Comparison of ENCODE assay signal across 24 mouse cellular contexts in the genomic region with DNA sequence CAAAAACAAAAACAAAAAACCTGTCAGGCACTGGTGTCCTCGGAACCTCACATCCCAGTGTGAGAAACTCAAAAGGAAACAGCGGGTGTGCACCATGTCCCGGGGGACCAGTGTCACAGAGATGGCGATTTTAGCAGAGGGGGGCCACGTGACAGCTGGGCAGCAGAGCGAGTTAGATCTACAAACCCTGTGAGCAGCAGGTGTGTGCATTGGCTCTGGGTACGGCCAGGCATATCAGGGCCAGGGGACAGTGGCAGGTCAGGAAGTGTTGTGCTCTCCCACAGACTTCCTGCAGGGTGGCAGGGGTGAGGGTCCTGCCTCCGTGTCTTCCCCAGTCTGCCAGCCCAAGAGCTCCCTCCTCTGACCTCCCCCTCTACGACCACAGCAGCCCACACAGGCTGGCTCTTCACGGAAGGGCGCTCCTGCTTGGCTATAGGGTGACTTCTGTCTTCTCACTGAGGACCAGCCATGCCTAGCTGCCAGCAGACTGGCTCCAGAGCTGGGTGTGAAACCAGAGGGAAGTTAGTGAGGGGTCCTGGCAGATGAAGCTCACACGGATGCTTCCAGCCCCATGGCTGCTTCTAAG. TPM values are rescaled to one million over a fixed set of nuclear protein-coding genes. Genes with fewer than 3 reads are reported as not detected.
DNase-seq lines count a peak whose midpoint lies in the region; ATAC-seq and TF ChIP-seq lines count a peak whose summit lies in the region.
"Had no signal": no experiment of that assay in that cellular context is flagged by ENCODE, and none has a peak within 500 bp of the region (broad histone marks: within the 10 kb centered on the region; RNA-seq: fewer than 3 reads in every experiment).

No protein-coding gene starts in this region.

- H3K27me3 ChIP-seq in kidney, embryonic 16.5 days (ENCODE audit: insufficient read depth, low read length), result no peaks in the 10 kb centered on the region
- H3K27me3 ChIP-seq in kidney, adult 2 months (replicated peaks; ENCODE audit: control insufficient read depth, insufficient read depth, low read length), result no peaks in the 10 kb centered on the region
- H3K27me3 ChIP-seq in midbrain, embryonic 16.5 days (ENCODE audit: control insufficient read depth, insufficient read depth, low read depth, low read length), result no peaks in the 10 kb centered on the region
- peaks cover 3% of the 10 kb centered on the region for H3K27me3 ChIP-seq in heart, embryonic 11.5 days (ENCODE audit: control insufficient read depth, insufficient read depth, low read length)
- H3K27me3 ChIP-seq: embryonic facial prominence, embryonic 15.5 days; forebrain, embryonic 15.5 days; liver, embryonic 13.5 days; lung, embryonic 15.5 days had no signal

- 0 out of 2 replicates have a peak, but pooled peaks cover 6% of the 10 kb centered on the region for H3K4me1 ChIP-seq in kidney, embryonic 16.5 days (ENCODE audit: insufficient read depth, low read length)
- no peaks in the 10 kb centered on the region for H3K4me1 ChIP-seq in kidney, adult 2 months (ENCODE audit: control insufficient read depth, insufficient read depth, low read length)
- no peaks in the 10 kb centered on the region; the same call in 1 of the 2 replicates for H3K4me1 ChIP-seq in bone marrow, adult 2 months (ENCODE audit: control insufficient read depth, insufficient read depth, low read length)
- H3K4me1 ChIP-seq in midbrain, embryonic 16.5 days (ENCODE audit: control insufficient read depth, insufficient read depth, low read length), result 0 out of 2 replicates have a peak, but pooled peaks cover 3% of the 10 kb centered on the region
- no peaks in the 10 kb centered on the region for H3K4me1 ChIP-seq in heart, embryonic 11.5 days (ENCODE audit: control insufficient read depth, insufficient read depth, low read length)
- H3K4me1 ChIP-seq: embryonic facial prominence, embryonic 15.5 days; forebrain, embryonic 15.5 days; heart, embryonic 13.5 days; limb, embryonic 13.5 days; liver, embryonic 13.5 days; lung, embryonic 15.5 days; midbrain, embryonic 12.5 days had no signal

- no peak overlapping the region for H3K27ac ChIP-seq in kidney, embryonic 16.5 days (ENCODE audit: low read length)
- no peak overlapping the region for H3K27ac ChIP-seq in kidney, adult 2 months (ENCODE audit: insufficient read depth, low read depth, low read length)
- H3K27ac ChIP-seq in bone marrow, adult 2 months (ENCODE audit: control insufficient read depth, insufficient read depth, low read depth, low read length, poor library complexity), result peak overlapping the region; percentile 85
- no peak overlapping the region for H3K27ac ChIP-seq in midbrain, embryonic 16.5 days (ENCODE audit: low read length)
- no peak overlapping the region for H3K27ac ChIP-seq in heart, embryonic 11.5 days (ENCODE audit: low read depth, low read length)
- H3K27ac ChIP-seq: embryonic facial prominence, embryonic 15.5 days; forebrain, embryonic 15.5 days; heart, embryonic 13.5 days; hindbrain, postnatal 0 days; limb, embryonic 13.5 days; liver, embryonic 13.5 days; lung, embryonic 15.5 days; midbrain, embryonic 12.5 days had no signal

- H3K36me3 ChIP-seq in kidney, embryonic 16.5 days (ENCODE audit: insufficient read depth, low read length), result no peaks in the 10 kb centered on the region
- H3K36me3 ChIP-seq in kidney, adult 2 months (ENCODE audit: control insufficient read depth, insufficient read depth, low read length), result no peaks in the 10 kb centered on the region
- H3K36me3 ChIP-seq in midbrain, embryonic 16.5 days (ENCODE audit: control insufficient read depth, insufficient read depth, low read length), result no peaks in the 10 kb centered on the region
- no peaks in the 10 kb centered on the region for H3K36me3 ChIP-seq in heart, embryonic 11.5 days (ENCODE audit: control insufficient read depth, insufficient read depth, low read length)
- H3K36me3 ChIP-seq: embryonic facial prominence, embryonic 15.5 days; forebrain, embryonic 15.5 days; heart, embryonic 13.5 days; limb, embryonic 13.5 days; liver, embryonic 13.5 days; lung, embryonic 15.5 days; midbrain, embryonic 12.5 days had no signal

- no peaks in the 10 kb centered on the region for H3K9me3 ChIP-seq in kidney, embryonic 16.5 days (ENCODE audit: low read length)
- no peaks in the 10 kb centered on the region for H3K9me3 ChIP-seq in midbrain, embryonic 16.5 days (replicated peaks; ENCODE audit: control insufficient read depth, low read length, poor library complexity, severe bottlenecking)
- no peaks in the 10 kb centered on the region for H3K9me3 ChIP-seq in heart, embryonic 11.5 days (replicated peaks; ENCODE audit: control insufficient read depth, low read length)
- H3K9me3 ChIP-seq: embryonic facial prominence, embryonic 15.5 days; forebrain, embryonic 15.5 days; heart, embryonic 13.5 days; limb, embryonic 13.5 days; liver, embryonic 13.5 days; lung, embryonic 15.5 days; midbrain, embryonic 12.5 days had no signal

- no peak for TF ChIP-seq POLR2A in kidney, adult 2 months (IDR thresholded peaks at IDR 0.05; ENCODE audit: low read depth, low read length)
- peak; percentile 50; the same call in 1 of the 2 replicates for TF ChIP-seq POLR2A in bone marrow, adult 2 months (IDR thresholded peaks at IDR 0.05; ENCODE audit: borderline replicate concordance, control insufficient read depth, low read depth, low read length)

- H3K4me2 ChIP-seq in kidney, embryonic 16.5 days (replicated peaks; ENCODE audit: low read depth, low read length), result no peak overlapping the region
- no peak overlapping the region for H3K4me2 ChIP-seq in midbrain, embryonic 16.5 days (ENCODE audit: low read length)
- no peak overlapping the region for H3K4me2 ChIP-seq in heart, embryonic 11.5 days
- H3K4me2 ChIP-seq: embryonic facial prominence, embryonic 15.5 days; forebrain, embryonic 15.5 days; heart, embryonic 13.5 days; limb, embryonic 13.5 days; liver, embryonic 13.5 days; lung, embryonic 15.5 days; midbrain, embryonic 12.5 days had no signal

- no peak for TF ChIP-seq CTCF in kidney, adult 2 months (conservative IDR thresholded peaks at IDR 0.05; ENCODE audit: insufficient read depth, insufficient read length, low read depth, low read length)
- TF ChIP-seq CTCF in bone marrow, adult 2 months (IDR thresholded peaks at IDR 0.05; ENCODE audit: control insufficient read depth, insufficient read depth, low read length), result no peak

- DNase-seq in kidney, adult 2 months, result no peak
- DNase-seq in B cell, adult 2 months, result peak; percentile 74 to 81
- peak; percentile 62 to 69 for DNase-seq in spleen, adult 18-20 months
- DNase-seq: adrenal gland, postnatal 36 days; cerebellum, adult 11-12 months; cerebellum, postnatal 36 days; heart, adult 18-20 months; heart, postnatal 14 days; kidney, postnatal 25 days; layer of hippocampus, adult 9-11 months; liver, embryonic 13.5 days; retina, postnatal 1 day had no signal

- peak; percentile 58 for ATAC-seq in kidney, embryonic 16.5 days (ENCODE audit: low FRiP score, low TSS enrichment)
- ATAC-seq in midbrain, embryonic 16.5 days, result no peak
- no peak for ATAC-seq in heart, embryonic 11.5 days (replicated peaks; ENCODE audit: insufficient number of reproducible peaks, low FRiP score, low TSS enrichment)
- ATAC-seq: forebrain, embryonic 15.5 days; intestine, embryonic 16.5 days had no signal

- H3K4me3 ChIP-seq in kidney, embryonic 16.5 days (ENCODE audit: low read length), result no peak overlapping the region
- H3K4me3 ChIP-seq in kidney, adult 2 months (ENCODE audit: insufficient read depth, low read depth, low read length), result no peak overlapping the region
- no peak overlapping the region for H3K4me3 ChIP-seq in bone marrow, adult 2 months (replicated peaks; ENCODE audit: control insufficient read depth, low read depth, low read length)
- no peak overlapping the region for H3K4me3 ChIP-seq in midbrain, embryonic 16.5 days (ENCODE audit: low read depth, low read length)
- H3K4me3 ChIP-seq in heart, embryonic 11.5 days (ENCODE audit: low read depth, low read length), result no peak overlapping the region
- H3K4me3 ChIP-seq: embryonic facial prominence, embryonic 15.5 days; forebrain, embryonic 15.5 days; heart, embryonic 13.5 days; limb, embryonic 13.5 days; liver, embryonic 13.5 days; lung, embryonic 15.5 days; midbrain, embryonic 12.5 days had no signal

- H3K9ac ChIP-seq in kidney, embryonic 16.5 days (replicated peaks; ENCODE audit: low read length), result no peak overlapping the region
- no peak overlapping the region for H3K9ac ChIP-seq in midbrain, embryonic 16.5 days (ENCODE audit: low read depth, low read length)
- no peak overlapping the region for H3K9ac ChIP-seq in heart, embryonic 11.5 days (ENCODE audit: low read depth, low read length)
- H3K9ac ChIP-seq: embryonic facial prominence, embryonic 15.5 days; forebrain, embryonic 15.5 days; heart, embryonic 13.5 days; limb, embryonic 13.5 days; liver, embryonic 13.5 days; lung, embryonic 15.5 days; midbrain, embryonic 12.5 days had no signal

- 16% methylated on average over 12 of the region's 12 CpGs for WGBS in kidney, embryonic 16.5 days
- 19% methylated on average over 12 of the region's 12 CpGs for whole genome bisulfite sequencing in kidney, adult 2 months
- 16% methylated on average over 12 of the region's 12 CpGs for WGBS in bone marrow, adult 2 months
- WGBS in midbrain, embryonic 16.5 days, result 40% methylated on average over 12 of the region's 12 CpGs
- 40% methylated on average over 12 of the region's 12 CpGs for WGBS in heart, embryonic 11.5 days (ENCODE audit: insufficient replicate concordance)

RNA-seq across cellular contexts. Expression of gene Kcnc1, which starts 13.0 kb away (rescaled TPM):
- 0.04 TPM in 1 of 2 replicates, not detected in the other for polyA plus RNA-seq in kidney, embryonic 16.5 days (2015; fragmentation: Nextera tagmentation; extraction: Ambion mirVana)
- 0.05 and 0.23 TPM in 2 replicates for polyA plus RNA-seq in kidney, adult 2 months (2012; rRNA removed)
- 0.25 and 0.32 TPM in 2 replicates for polyA plus RNA-seq in bone marrow, adult 2 months (2011; ENCODE audit: insufficient read depth, insufficient read length, low replicate concordance, missing spikeins)
- polyA plus RNA-seq in midbrain, embryonic 16.5 days (2015; fragmentation: Nextera tagmentation; extraction: Ambion mirVana), result 10.1 and 11.4 TPM in 2 replicates
- 0.21 and 0.27 TPM in 2 replicates for polyA plus RNA-seq in heart, embryonic 11.5 days (2014; fragmentation: Nextera tagmentation; extraction: Ambion mirVana)

RNA-seq across cellular contexts. Expression of gene Myod1, which starts 33.0 kb away (rescaled TPM):
- polyA plus RNA-seq in kidney, embryonic 16.5 days (2015; fragmentation: Nextera tagmentation; extraction: Ambion mirVana), result 0.69 and 0.81 TPM in 2 replicates
- 0.20 TPM in 1 of 2 replicates, not detected in the other for polyA plus RNA-seq in kidney, adult 2 months (2012; rRNA removed)
- polyA plus RNA-seq in bone marrow, adult 2 months (2011; ENCODE audit: insufficient read depth, insufficient read length, low replicate concordance, missing spikeins), result not detected in 2 replicates
- polyA plus RNA-seq in midbrain, embryonic 16.5 days (2015; fragmentation: Nextera tagmentation; extraction: Ambion mirVana), result 0.19 TPM in 1 of 2 replicates, not detected in the other
- polyA plus RNA-seq in heart, embryonic 11.5 days (2014; fragmentation: Nextera tagmentation; extraction: Ambion mirVana), result 0.87 and 1.5 TPM in 2 replicates
- polyA plus RNA-seq: midbrain, embryonic 12.5 days had no signal
